Mouse (Mus musculus) myocyte (in vitro differentiated cells): ENCODE results near the gene Ssna1. TPM values are rescaled to one million over a fixed set of nuclear protein-coding genes. Genes with fewer than 3 reads are reported as not detected.
A peak's percentile ranks its signal among the peaks of the same experiment; 100 is the strongest.

Source experiments
- H3K27me3 ChIP-seq: one replicate; pipeline ENCODE4 v1.6.1; 2011; ENCODE audit not compliant: control insufficient read depth, insufficient read depth, insufficient read length
- H3K36me3 ChIP-seq: one replicate; pipeline ENCODE4 v1.6.1; 2011; ENCODE audit not compliant: control insufficient read depth, insufficient read depth
- H3K4me2 ChIP-seq: one replicate; pipeline ENCODE4 v1.6.1; 2011; ENCODE audit warnings: low read depth, control low read depth
- H3K4me3 ChIP-seq: one replicate; pipeline ENCODE4 v1.5.1; 2011; ENCODE audit warnings: mild to moderate bottlenecking, control low read depth, moderate library complexity
- H3K79me2 ChIP-seq: one replicate; pipeline ENCODE4 v1.6.1; 2011; ENCODE audit not compliant: control insufficient read depth, insufficient read depth
- H3ac ChIP-seq: one replicate; pipeline ENCODE4 v1.6.1; 2011; ENCODE audit not compliant: control insufficient read depth, insufficient read length
- CEBPB ChIP-seq: IDR thresholded peaks from 2 replicates; pipeline ENCODE4 v1.6.1; 2011; ENCODE audit warnings: mild to moderate bottlenecking, moderate library complexity; ENCODE audit not compliant: poor library complexity, insufficient read depth, severe bottlenecking
- E2F4 ChIP-seq: IDR thresholded peaks from one replicate; pipeline ENCODE4 v1.6.1; 2011; ENCODE audit warnings: mild to moderate bottlenecking, control low read depth, moderate library complexity; ENCODE audit not compliant: insufficient read depth
- MAX ChIP-seq: IDR thresholded peaks from one replicate; pipeline ENCODE4 v1.6.1; 2011; ENCODE audit warnings: low read depth, mild to moderate bottlenecking, control low read depth
- MYOD1 ChIP-seq, 3 experiments: IDR thresholded peaks; one replicate each; pipeline ENCODE4 v1.6.1; 2011; ENCODE audit warnings: control low read depth in 2 of 3, low read depth in 2 of 3, mild to moderate bottlenecking in 2 of 3, moderate library complexity in 1 of 3; ENCODE audit not compliant: insufficient read length in 2 of 3, control insufficient read depth in 1 of 3
- MYOG ChIP-seq, 3 experiments: IDR thresholded peaks; one replicate each; pipeline ENCODE4 v1.6.1; 2011; ENCODE audit warnings: control low read depth in 2 of 3, low read depth in 2 of 3, mild to moderate bottlenecking in 2 of 3; ENCODE audit not compliant: insufficient read length in 2 of 3, control insufficient read depth in 1 of 3, insufficient read depth in 1 of 3
- POLR2A ChIP-seq: IDR thresholded peaks from one replicate; pipeline ENCODE4 v1.6.1; 2011; ENCODE audit warnings: low read depth, mild to moderate bottlenecking, control low read depth, moderate library complexity; ENCODE audit not compliant: insufficient read length
- POLR2AphosphoS2 ChIP-seq: IDR thresholded peaks from one replicate; pipeline ENCODE4 v1.6.1; 2011; ENCODE audit warnings: low read depth, control low read depth; ENCODE audit not compliant: insufficient read length
- SRF ChIP-seq: IDR thresholded peaks from one replicate; pipeline ENCODE4 v1.6.1; 2011; ENCODE audit warnings: low read depth; ENCODE audit not compliant: control insufficient read depth, insufficient read length
- TCF12 ChIP-seq: IDR thresholded peaks from one replicate; pipeline ENCODE4 v1.6.1; 2011; ENCODE audit warnings: mild to moderate bottlenecking, control low read depth; ENCODE audit not compliant: poor library complexity, insufficient read depth, severe bottlenecking
- TCF3 ChIP-seq: IDR thresholded peaks from one replicate; pipeline ENCODE4 v1.6.1; 2011; ENCODE audit warnings: low read depth, control low read depth; ENCODE audit not compliant: insufficient read length
- polyA plus RNA-seq: library from polyadenylated mRNA; unstranded; fragments of >200 nt; fragmentation: generic; extraction: Trizol; gene quantifications from one replicate; pipeline ENCODE4 v1.2.1, GENCODE M21; 2012; ENCODE audit warnings: missing spikeins

Ssna1 gene
- polyA plus RNA-seq, 1 experiment, result 106 TPM

GRCm38 (mm10) chr2:25272515-25272914 lies 277 bp upstream of the Ssna1 start:
- Histone ChIP-seq H3K4me3 (peak overlapping the region; percentile 90), H3K36me3 (peaks cover 12% of the 10 kb centered on the region), H3K27me3 (no peaks in the 10 kb centered on the region), H3K79me2 (peaks cover 45% of the 10 kb centered on the region), H3K4me2 (peak overlapping the region; percentile 81), H3ac (peak overlapping the region; percentile 52)
- TF ChIP-seq MAX, result no peak
- TF ChIP-seq TCF12, result no peak
- TF ChIP-seq MYOG (IDR thresholded peaks at IDR 0.05; ENCODE audit: control insufficient read depth in 1 of 3, insufficient read depth in 1 of 3, insufficient read length in 2 of 3, low read depth in 2 of 3), result no peak
- no peak for TF ChIP-seq POLR2A
- no peak for TF ChIP-seq TCF3

- Histone ChIP-seq H3K36me3 (no peaks in the 10 kb centered on the region), H3ac (no peak overlapping the region), H3K27me3 (no peaks in the 10 kb centered on the region), H3K79me2 (peaks cover 23% of the 10 kb centered on the region), H3K4me2 (peak overlapping the region; percentile 5), H3K4me3 (no peak overlapping the region)
- TF ChIP-seq E2F4 (no peak), TCF3 (no peak), MYOG (IDR thresholded peaks at IDR 0.05; ENCODE audit: control insufficient read depth in 1 of 3, insufficient read depth in 1 of 3, insufficient read length in 2 of 3, low read depth in 2 of 3) (no peak), POLR2A (no peak), MAX (no peak), CEBPB (no peak), POLR2AphosphoS2 (no peak), SRF (no peak), TCF12 (no peak)
Measured at GRCm38 (mm10) chr2:25267746-25268309, 4.4 kb downstream of the Ssna1 start.

- Histone ChIP-seq H3K79me2 (peaks cover 18% of the 10 kb centered on the region), H3ac (no peak overlapping the region), H3K36me3 (no peaks in the 10 kb centered on the region), H3K4me3 (peak overlapping the region; percentile 28), H3K27me3 (no peaks in the 10 kb centered on the region), H3K4me2 (peak overlapping the region; percentile 21)
- TF ChIP-seq MYOD1 (IDR thresholded peaks at IDR 0.05; ENCODE audit: control insufficient read depth in 1 of 3, insufficient read length in 2 of 3, low read depth in 2 of 3), result peak in 1 of 3 experiments; percentile 42
- peak in 1 of 3 experiments; percentile 60 for TF ChIP-seq MYOG (IDR thresholded peaks at IDR 0.05; ENCODE audit: control insufficient read depth in 1 of 3, insufficient read depth in 1 of 3, insufficient read length in 2 of 3, low read depth in 2 of 3)
- no peak for TF ChIP-seq E2F4
- no peak for TF ChIP-seq POLR2A
- no peak for TF ChIP-seq CEBPB
Measured at GRCm38 (mm10) chr2:25267241-25267640, 5.0 kb downstream of the Ssna1 start.

- Histone ChIP-seq H3K36me3 (no peaks in the 10 kb centered on the region), H3K79me2 (peaks cover 16% of the 10 kb centered on the region), H3K27me3 (no peaks in the 10 kb centered on the region), H3K4me2 (peak overlapping the region; percentile 77), H3ac (no peak overlapping the region), H3K4me3 (peak overlapping the region; percentile 28)
- TF ChIP-seq TCF3 (no peak), MYOD1 (IDR thresholded peaks at IDR 0.05; ENCODE audit: control insufficient read depth in 1 of 3, insufficient read length in 2 of 3, low read depth in 2 of 3) (peak in 1 of 3 experiments; percentile 26)
Measured at GRCm38 (mm10) chr2:25266720-25267119, 5.5 kb downstream of the Ssna1 start.

- peaks cover 10% of the 10 kb centered on the region for H3K79me2 ChIP-seq
- H3K36me3 ChIP-seq, result no peaks in the 10 kb centered on the region
- H3K4me3 ChIP-seq, result peak overlapping the region; percentile 28
- peak overlapping the region; percentile 77 for H3K4me2 ChIP-seq
- no peaks in the 10 kb centered on the region for H3K27me3 ChIP-seq
- TF ChIP-seq MYOG (IDR thresholded peaks at IDR 0.05; ENCODE audit: control insufficient read depth in 1 of 3, insufficient read depth in 1 of 3, insufficient read length in 2 of 3, low read depth in 2 of 3) (peak in 1 of 3 experiments; percentile 61), TCF3 (no peak), MYOD1 (IDR thresholded peaks at IDR 0.05; ENCODE audit: control insufficient read depth in 1 of 3, insufficient read length in 2 of 3, low read depth in 2 of 3) (peak in 1 of 3 experiments; percentile 65)
- H3ac ChIP-seq, result no peak overlapping the region
Measured at GRCm38 (mm10) chr2:25265897-25266656, 6.2 kb downstream of the Ssna1 start.
